Mouse (Mus musculus) thymus, postnatal 14 days (tissue): Measurements from ENCODE around the gene St6galnac3.

Experiments used
- DNase-seq: peaks from one replicate; pipeline ENCODE4 v3.0.0; 2021

St6galnac3 gene

DNA sequence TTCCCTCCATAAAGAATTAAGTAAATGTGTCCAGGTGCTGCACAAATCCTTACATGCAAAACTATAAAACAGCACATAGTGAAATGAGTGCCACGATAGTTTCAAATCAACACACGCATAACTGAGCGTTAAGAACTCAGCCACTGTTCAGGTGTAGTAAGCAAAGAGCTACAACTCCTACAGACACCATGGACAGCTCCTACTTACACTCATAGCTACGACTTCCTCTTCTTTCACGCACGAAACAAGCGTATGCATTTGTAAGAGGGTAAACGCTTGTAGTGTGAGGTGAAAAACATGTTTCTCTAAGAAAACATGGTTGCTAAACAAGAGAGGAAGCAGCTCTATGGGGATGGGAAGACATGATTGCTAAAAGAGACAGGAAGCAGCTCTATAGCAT lies 457.6 kb downstream of the St6galnac3 start:
- DNase-seq = no peak

DNA sequence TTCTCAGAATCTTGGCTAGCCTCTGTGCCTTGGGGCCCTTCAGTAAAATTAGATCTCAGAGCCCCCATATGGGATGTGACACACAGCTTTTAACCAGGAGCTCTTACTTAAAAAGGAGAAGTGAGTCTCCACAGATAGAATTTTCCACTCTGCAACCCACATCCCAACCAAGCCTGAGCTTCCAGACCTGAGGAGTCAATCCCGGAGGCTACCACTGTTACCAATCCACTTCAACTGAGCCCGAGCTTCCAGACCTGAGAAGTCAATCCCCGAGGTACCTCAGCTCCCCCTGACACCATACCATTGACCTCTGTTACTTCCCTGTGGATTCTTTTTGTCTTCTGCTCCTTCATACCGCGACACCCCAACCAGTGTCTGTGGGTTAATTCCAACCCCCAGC lies 463.0 kb downstream of the St6galnac3 start:
- DNase-seq = no peak

DNA sequence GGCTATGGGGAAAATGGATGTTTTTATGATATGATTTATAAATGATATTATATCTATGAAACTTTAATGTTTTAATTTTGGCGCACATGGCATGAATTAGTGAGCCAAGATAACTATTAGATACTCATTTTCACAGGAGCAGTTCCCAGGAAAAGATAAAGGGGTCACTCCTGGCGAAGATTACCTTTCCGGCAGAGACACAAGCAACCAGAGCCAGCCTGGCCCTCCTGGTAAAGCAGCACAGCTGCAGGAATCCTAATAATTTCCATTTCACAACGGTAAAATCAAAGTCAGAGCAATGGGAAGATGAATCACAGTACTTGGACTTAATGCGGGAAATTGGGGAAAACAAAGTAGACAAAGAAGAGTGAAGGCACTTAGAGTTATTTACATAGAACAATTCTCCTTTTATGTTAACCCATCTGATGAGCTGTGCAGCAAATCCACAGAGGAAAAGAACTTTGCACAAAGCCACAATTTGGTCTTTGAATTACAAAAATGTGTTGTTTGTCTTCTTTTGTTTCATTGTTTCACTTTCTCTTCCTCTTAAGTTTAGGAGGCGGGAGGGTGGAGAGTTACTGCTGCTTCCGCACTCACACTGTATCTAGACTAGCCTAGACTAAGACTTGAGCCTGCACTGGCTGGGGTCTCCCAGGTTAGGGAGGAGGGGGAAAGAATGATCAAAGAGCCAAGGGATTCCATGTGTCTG lies 464.6 kb downstream of the St6galnac3 start:
- DNase-seq = no peak

DNA sequence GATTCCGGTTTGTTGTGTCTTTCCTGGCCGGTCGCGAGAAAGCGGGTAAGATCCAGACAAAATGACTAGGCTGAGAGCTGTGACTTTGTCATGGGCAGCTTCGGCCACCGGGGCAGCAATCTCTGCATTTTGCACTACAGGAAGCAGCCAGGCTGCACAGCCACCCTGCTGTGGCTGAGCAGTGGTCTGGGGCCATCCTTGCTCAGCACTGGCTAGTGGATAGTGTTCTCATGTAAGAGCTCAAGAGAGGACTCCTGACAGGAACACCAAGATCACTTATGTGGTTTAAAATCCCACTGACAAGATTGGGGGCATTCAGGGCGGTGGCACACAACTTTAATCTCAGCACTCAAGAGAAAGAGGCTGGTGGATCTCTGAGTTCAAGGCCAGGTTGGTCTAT lies 469.1 kb downstream of the St6galnac3 start:
- no peak for DNase-seq

DNA sequence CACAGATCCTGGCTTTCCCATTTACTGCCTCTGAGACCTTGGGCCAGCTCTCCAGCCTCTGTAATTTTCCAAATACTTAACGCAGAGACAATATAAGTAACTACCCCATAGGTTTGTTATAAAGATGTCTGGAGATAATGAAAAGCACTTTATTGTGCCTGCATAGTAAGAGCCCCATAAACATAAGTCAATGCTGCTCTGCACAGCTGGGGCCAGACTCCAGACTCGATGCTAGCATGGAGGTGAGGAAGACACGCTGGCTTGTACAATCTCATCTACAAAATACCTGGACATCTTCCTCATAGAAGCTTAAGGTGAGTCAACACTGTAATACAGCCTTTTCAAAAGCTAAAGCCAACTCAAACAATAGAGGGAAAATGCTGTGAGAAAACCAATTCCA lies 473.3 kb downstream of the St6galnac3 start:
- DNase-seq = no peak

DNA sequence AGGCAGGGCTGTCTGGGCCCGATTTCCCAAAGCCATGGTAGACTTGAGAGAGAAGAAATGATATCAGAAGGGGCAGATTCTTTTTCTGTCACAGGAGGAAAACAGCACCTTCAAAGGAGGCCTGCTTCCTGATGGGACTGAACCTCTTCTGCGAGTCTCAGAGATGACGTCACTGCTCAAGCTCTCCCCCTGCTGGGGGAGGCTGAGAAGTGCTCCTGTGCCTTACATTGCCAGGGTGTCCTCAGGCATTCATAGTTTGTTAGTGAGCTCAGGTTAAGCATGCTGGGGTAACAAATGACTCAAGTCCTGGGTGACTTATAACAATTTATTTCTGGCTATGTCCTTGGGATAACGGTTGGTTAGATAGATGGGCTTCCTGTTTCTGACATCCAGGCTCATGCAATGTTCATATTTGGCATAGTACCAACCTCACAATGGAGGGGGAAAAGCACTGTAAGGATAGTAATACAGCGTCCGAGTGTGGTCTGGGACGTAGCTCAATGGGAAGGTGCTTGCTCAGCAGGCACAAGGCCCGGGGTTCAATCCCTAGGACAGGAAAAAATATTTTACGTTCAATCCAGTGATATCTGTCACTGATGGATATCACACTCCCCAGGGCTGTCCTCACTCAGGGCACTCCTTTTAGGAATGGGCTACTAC lies 474.2 kb downstream of the St6galnac3 start:
- peak; percentile 88 for DNase-seq

DNA sequence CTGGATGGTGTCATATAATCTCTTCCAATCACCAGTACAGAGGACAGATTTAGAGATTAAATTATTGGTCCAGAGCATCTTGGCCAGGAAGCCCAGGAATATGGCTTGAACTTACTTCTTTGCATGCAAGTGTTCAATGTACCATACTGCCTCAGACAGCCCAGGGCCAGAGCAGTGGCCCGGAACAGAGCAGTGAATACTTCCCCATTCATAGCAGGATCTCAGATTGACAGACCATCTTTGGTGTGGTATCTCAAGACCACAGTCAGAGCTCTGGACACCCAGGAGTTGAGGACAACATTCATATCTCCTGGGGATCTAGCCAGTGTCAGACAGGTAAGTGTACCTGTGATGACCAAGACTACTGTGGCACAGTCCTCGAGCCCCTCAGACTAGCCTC lies 476.1 kb downstream of the St6galnac3 start:
- DNase-seq = no peak

DNA sequence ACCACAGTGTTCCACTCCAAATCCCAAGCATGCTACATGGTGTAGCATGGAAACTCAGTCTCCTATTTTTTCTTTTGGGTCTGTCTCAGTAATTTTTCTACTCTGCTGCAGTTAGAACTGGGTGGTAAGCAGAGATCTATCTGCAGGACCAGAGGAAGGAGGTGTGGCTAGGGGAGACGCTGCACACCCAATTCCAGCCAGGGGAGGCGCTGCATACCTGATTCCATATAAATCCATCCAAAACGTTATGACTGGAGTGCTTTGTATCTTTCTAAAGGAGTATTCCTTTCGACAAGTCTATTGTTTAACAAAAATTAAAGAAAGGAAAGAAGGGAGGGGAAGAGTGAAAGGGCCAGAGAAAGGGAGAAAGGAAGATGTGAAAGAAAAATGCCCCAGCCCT lies 476.9 kb downstream of the St6galnac3 start:
- no peak for DNase-seq

DNA sequence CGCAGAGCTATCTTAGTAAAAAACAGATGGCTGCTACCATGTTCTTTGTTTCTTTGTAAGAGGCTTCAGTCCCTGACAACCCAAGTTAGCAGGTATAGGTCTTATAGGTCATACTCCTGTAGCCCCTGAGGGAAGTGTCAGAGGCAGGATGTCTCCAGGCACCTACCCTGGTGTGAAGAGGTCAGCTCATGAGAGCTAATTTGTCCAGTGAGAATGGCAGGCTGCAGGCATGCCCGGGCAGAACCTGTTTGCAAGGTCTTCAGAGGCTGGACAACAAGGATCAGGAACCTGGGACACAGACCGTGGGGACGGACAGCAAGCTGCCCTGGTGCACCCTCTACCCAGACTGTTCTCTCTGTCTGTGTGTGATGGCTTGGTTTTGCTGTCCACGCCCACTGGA lies 482.4 kb downstream of the St6galnac3 start:
- no peak for DNase-seq

DNA sequence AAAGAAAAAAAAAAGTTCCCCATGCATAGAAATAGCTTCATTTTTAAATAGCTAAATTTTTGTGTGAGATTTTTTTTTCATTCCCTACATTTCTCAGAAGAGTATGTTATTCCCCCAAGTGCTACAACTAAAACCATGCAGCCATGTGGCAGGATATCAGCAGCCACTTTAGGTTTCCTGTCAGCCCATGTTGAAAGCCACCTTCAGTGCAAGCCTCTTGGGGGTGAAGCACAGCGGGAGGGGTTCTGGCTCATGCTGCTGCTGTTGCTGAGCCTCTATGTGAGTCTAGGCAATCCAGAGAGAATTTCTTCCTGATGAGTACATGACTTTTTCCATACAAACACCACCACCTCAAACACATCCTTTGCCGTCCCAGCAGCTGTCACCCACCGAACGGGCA lies 483.8 kb downstream of the St6galnac3 start:
- peak; percentile 9 for DNase-seq

DNA sequence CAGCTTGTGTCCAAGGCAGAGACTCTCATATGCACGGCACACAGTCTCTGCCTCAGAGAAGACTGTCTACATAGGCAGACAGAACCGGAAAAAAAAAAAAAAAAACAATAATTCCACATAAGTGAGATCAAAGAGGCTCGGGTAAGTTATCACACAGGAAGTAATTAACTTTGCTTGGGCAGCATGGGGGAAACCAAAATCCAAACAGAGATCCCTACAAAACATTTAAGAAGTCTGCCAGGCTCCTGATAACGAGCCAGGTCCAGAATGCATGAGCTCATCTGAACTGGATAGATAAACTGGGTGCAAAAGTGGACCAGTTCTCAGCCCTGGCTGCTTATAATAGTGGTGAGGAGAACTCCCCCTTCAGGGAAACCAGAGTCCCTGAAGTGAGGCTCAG lies 484.6 kb downstream of the St6galnac3 start:
- no peak for DNase-seq

DNA sequence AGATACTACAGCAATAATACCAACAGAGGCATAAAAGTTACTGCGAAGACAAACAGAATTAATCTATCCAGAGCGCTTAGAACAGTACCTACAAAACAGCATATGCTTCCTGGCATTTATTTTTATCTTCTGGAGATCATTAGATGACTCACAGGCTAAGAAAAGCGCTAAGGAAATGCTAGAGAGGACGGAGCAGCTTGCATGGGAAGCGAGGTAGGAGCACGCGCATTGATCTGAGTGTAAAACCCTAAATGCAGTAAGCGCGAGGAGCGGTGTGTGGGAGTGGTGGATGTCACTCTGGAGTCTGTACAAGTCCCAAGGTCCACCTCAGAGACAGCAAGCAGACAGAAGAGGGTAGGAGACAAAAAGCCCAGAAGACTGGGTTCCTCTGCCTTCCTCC lies 486.6 kb downstream of the St6galnac3 start:
- DNase-seq = no peak

DNA sequence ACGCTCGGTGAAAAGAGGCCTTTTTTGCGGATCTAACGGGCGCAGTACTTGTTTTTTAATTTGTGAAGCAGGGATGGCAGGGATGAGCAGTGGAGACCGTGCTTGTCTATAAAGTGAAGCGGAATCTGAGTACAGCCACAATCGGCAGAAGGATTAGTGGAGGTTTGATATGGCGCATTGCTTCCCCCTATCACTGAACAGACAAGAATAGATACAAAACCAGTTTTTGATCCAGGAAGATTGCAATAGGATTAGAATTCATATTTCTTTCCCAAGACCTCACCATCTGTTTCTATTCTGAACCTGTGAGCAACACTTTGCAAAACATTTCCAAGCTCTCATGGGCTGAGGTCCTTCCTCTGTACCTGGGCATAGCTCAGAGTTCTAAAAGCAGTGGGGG lies 488.7 kb downstream of the St6galnac3 start:
- DNase-seq = no peak

DNA sequence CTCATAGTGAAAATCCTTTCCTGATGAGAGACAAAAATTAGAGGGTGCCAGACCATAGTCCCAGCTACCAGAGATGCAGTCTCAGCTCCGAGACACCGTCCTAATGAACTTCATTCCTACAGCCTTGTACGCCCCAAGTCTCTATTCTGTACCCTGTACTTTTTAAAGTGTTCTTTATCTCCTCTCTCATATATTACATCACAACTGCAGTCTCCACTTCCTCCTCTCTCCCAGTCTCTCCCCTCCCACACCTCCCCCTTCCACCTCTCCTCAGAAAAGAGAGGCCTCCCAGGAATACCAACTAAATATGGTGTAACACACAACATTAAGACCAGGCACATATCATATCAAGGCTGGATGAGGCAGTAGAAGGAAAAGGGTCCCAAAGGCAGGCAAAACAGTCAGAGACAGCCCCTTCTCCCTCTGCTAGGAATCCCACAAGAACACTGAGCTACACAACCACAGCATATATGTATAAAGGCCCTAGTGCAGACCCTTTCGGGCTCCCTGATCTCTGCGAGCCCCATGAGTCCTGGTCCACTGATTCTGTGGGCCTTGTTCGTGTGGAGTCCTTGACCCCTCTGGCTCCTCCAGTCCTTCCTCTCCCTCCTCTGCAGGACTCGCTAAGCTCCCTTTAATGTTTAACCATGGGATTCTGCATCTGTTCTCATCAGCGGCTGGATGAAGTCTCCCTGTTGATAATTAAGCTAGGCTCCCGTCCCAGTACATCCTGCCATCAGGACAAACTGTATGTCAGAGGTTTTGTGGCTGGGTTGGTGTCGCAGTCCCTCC lies 502.2 kb downstream of the St6galnac3 start:
- no peak for DNase-seq

DNA sequence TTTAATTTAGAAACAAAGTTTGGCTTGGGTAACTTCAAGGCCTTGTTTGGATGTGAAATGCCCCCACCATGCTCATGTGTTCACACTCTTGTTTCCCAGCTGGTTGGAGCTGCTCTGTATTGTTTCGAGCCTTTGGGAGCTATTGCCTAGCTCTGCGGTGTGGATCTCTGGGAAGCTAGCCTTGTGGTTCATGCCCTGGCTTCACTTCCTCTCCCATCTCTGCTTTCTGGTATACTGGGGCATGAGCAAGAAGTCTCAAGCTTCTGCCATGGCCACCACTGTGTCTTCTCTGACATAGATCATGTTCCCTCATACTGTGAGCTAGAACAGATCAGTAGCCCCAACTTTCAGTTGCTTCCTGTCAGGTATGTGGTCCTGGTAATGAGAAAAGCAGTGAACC lies 505.6 kb downstream of the St6galnac3 start:
- no peak for DNase-seq

DNA sequence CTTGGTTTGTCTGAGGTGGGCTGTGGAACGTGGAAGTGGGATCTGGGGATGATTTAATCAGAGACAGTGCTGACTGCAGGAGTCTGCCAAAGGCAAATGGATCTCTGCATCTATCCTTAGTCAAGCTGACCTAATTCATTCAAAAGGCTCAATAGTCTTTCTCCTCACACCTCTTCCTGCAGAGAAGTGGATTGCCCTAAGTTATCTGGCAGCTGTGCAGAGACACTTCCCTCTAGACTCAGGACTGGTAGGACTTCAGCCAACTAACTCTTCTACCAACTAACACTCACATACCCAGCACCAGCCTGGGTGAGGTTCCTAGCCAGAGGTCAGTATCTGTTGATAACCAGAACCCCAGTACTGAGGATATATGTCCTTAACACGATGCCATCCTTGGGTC lies 516.8 kb downstream of the St6galnac3 start:
- no peak for DNase-seq

DNA sequence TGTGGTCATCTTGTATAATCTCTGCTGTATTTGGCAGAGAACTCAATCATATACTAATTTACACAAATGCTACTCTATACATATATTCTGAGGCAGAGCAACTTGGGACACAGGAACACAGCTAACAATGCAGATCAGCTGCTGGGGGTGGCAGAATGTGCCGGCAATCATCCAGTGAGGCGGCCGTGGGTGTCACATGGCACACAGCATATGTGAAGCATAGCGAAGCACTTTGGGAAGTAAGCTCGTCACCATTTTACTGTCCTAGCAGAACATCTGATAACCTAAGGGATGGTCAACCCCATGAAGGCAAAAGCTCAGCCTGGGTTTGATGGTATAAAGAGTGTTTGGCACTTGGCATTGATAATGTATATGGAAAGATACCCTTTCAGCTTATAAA lies 520.9 kb downstream of the St6galnac3 start:
- DNase-seq = no peak

DNA sequence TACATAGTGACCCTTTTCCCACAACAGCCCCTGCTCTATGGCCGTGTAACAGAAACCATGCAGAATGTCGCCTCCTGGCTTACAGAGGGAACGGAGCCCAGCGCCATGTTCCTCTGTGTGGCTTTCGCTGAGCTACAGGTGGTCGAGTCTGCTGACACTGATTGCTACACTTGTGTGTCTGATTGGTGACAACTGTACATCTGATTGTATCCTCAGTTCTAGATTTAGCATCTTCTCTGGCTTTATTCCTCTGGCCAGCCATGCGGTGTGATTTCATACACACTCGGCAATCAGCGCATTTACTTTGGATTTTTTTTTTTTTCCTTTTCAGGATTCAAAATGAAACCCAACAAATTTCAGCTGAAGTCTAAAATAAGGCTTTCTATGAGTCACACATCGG lies 523.1 kb downstream of the St6galnac3 start:
- no peak for DNase-seq

DNA sequence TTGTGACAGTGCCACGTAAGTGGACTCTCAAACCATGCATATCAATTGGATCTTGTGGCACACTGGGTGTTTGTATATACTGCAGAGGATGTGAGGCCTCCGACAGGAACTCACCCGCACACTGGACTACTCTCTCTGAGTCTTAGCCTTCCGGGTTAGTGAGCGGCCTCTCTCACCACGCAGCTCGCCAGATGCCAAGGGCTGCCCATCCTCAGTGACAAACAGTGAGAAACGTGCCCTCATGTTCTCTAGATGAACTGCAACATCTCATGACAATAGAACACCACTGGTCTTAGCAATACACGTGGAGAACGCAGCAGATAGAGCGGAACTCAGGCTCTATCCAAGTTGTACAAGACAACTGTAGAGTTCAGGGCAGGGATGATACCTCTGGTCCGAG lies 524.2 kb downstream of the St6galnac3 start:
- DNase-seq = no peak

DNA sequence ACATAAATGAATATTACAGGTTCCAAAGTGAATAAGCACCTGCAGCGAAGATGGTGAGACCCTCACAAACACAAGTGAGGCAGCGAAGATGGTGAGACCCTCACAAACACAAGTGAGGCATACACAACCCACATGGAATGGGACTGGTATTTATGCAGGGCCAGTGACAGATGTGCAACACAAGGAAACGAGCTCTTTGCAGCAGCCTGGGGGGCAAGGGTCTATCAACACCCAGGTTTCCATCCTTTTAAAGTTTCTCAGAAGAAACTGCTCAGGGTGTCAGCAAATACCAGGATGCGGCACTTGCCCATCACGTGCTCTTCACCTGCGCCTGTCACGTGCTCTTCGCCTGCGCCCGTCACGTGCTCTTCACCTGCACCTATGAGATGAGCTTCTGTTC lies 524.9 kb downstream of the St6galnac3 start:
- DNase-seq = no peak

DNA sequence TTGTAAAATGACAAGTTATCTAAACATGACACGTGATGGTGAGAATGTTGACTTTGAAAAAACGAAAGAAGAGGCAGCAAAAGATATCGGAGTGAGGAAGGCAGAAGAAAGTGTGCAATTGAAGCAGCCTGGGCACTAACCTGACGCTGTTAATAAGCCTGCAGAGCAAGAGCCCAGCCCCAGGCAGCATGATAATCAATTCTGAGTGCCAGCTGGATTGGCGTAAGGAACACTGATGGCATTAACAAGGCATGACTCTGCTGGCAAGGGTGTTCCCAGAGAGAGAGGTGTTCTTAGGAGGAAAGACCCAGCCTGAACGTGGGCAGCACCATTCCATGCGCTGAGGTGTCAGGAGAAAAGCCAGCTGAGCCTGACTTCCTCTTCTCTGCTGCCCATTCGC lies 525.7 kb downstream of the St6galnac3 start:
- DNase-seq = no peak

DNA sequence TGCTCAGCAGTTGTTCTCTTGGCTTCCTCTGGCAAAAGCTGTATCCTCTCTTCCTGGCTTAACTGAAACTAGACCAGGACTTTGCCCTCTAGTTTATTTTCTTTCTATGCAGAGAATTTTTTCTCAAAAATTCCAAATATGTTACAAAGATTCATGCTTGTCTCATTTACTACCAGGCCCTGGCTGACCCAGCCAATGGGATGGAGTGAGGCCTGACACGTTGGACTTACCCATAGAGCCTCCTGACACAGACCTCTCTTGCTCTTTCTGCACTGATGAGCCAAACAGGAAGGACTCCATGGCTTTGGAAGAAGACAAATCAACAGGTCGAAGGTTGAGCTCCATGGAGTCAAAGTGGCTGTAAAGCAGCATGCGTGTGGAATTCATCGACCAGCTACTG lies 526.5 kb downstream of the St6galnac3 start:
- no peak for DNase-seq

DNA sequence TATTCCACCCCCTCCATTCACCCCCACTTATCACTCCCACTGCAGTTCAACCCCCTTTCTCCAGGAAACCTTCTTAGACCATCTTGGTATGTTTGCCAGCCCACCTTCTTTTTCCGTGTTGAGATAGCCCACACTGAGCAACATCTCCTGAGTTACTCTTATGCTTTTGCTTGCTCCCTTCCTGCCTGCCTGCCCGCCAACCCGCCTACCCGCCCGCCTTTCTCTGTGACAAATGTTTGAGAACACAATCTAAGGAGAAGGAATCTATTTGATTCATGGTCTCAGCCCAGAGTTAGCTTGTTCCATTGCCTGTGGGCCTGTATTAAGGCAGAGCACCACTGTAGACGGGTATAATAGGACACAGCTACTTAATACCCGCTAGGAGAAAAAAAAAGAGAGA lies 531.9 kb downstream of the St6galnac3 start:
- DNase-seq = no peak

DNA sequence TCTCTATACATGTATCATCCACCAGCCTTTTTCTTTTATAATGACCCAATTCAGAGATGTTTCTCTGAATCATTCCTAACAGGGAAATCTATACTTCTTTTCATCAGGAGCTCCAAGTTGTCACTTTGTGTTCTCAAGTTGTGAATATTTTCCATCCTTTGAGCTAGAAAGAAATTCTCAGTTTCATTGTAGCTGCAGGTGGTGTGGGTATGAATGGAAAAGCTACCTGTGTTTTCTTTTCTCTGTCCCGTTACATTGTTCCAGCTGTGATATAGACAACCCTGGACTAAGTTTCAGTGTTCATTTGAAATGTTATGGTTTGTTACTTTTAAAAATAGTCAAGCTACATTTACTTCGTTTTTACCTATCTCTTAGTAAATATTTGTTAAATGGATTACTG lies 534.2 kb downstream of the St6galnac3 start:
- no peak for DNase-seq
